Mouse (Mus musculus) embryonic stem cell, embryonic (primary cell): ENCODE results near the gene Cldn20.

ENCODE experiments used
- CTCF ChIA-PET, 4 experiments: fragments of 300-600 bp in 2 of 4; fragments of 350-600 bp in 2 of 4; sonication (Branson Sonifier 250); formaldehyde crosslinking; loops; one replicate each; lab custom pipeline; 2022; ENCODE audit warnings: inconsistent platforms in 2 of 4; lab: Charles Lee
- POLR2A ChIA-PET, 4 experiments: fragments of 300-600 bp in 2 of 4; fragments of 350-600 bp in 2 of 4; sonication (Branson Sonifier 250); formaldehyde crosslinking; loops; one replicate each; lab custom pipeline; 2022; ENCODE audit warnings: antibody characterized with exemption in 4 of 4, inconsistent platforms in 1 of 4; lab: Charles Lee

Cldn20 gene

GRCm38 (mm10) chr17:3509841-3510240 lies 22.5 kb upstream of the Cldn20 start:
- ChIA-PET CTCF (interaction anchor here (0.5 to 3.5 kb wide), 36 partner anchors 9 to 776 kb away, joined by 3 to 36 read pairs (median 4); partner anchors contain the start of genes Cldn20 (in 1 of the 4) and Tfb1m (in 1 of the 4)), POLR2A (interaction anchor here in 3 of 4 experiments (0.9 to 1.6 kb wide), 7 partner anchors 12 to 58 kb away, joined by 3 to 6 read pairs (median 3); partner anchors contain the start of gene Tfb1m (in 1 of the 3))

GRCm38 (mm10) chr17:3514316-3514715 lies 18.0 kb upstream of the Cldn20 start:
- ChIA-PET POLR2A (interaction anchor here in 1 of 4 experiments (0.5 kb wide), 1 partner anchor 1103 kb away, joined by 3 read pairs; no protein-coding TSS in a partner anchor), CTCF (no interaction called here)

GRCm38 (mm10) chr17:3515851-3516250 lies 16.5 kb upstream of the Cldn20 start:
- POLR2A ChIA-PET, result interaction anchor here in 2 of 4 experiments (0.7 to 4.4 kb wide), 5 partner anchors 8 to 41 kb away, joined by 3 to 31 read pairs (median 6); partner anchors contain the start of gene Tfb1m (in 1 of the 2)

GRCm38 (mm10) chr17:3516406-3516805 lies 15.9 kb upstream of the Cldn20 start:
- POLR2A ChIA-PET, result interaction anchor here in 2 of 4 experiments (1.1 to 4.4 kb wide), 4 partner anchors 9 to 15 kb away, joined by 3 to 31 read pairs (median 8); no protein-coding TSS in a partner anchor
- CTCF ChIA-PET, result interaction anchor here (0.7 to 1.8 kb wide), 11 partner anchors 16 to 1815 kb away, joined by 3 to 8 read pairs (median 3); partner anchors contain the start of genes Tfb1m (in 2 of the 4) and Cldn20 (in 1 of the 4)

More at GRCm38 (mm10) chr17:3515851-3516250, 16.5 kb upstream of the Cldn20 start:
- CTCF ChIA-PET, result interaction anchor here (0.7 to 1.8 kb wide), 10 partner anchors 17 to 1816 kb away, joined by 3 to 8 read pairs (median 3); partner anchors contain the start of genes Tfb1m (in 2 of the 4) and Cldn20 (in 1 of the 4)

GRCm38 (mm10) chr17:3520344-3520743 lies 12.0 kb upstream of the Cldn20 start:
- POLR2A ChIA-PET, result interaction anchor here in 1 of 4 experiments (1.1 to 2.7 kb wide), 2 partner anchors 10 to 37 kb away, joined by 4 to 10 read pairs; partner anchors contain the start of gene Tfb1m
- CTCF ChIA-PET, result no interaction called here

- CTCF ChIA-PET, result interaction anchor here in 1 of 4 experiments (0.6 kb wide), 1 partner anchor 251 kb away, joined by 4 read pairs; no protein-coding TSS in a partner anchor
Observed at GRCm38 (mm10) chr17:3527841-3528471, 4.4 kb upstream of the Cldn20 start.

GRCm38 (mm10) chr17:3529523-3529922 lies 2.8 kb upstream of the Cldn20 start:
- POLR2A ChIA-PET, result interaction anchor here in 3 of 4 experiments (0.5 to 4.1 kb wide), 7 partner anchors 8 to 421 kb away, joined by 3 to 31 read pairs (median 3); no protein-coding TSS in a partner anchor
- CTCF ChIA-PET, result no interaction called here

More at GRCm38 (mm10) chr17:3527841-3528471, 4.4 kb upstream of the Cldn20 start:
- POLR2A ChIA-PET, result interaction anchor here in 1 of 4 experiments (1.2 to 4.1 kb wide), 2 partner anchors 10 to 29 kb away, joined by 3 to 31 read pairs; partner anchors contain the start of gene Tfb1m

GRCm38 (mm10) chr17:3530549-3530948 lies 1.8 kb upstream of the Cldn20 start:
- CTCF ChIA-PET, result interaction anchor here in 2 of 4 experiments (0.7 to 1.6 kb wide), 4 partner anchors 21 to 33 kb away, joined by 3 to 5 read pairs (median 4); partner anchors contain the start of gene Tfb1m (in 1 of the 2)
- POLR2A ChIA-PET, result interaction anchor here in 2 of 4 experiments (0.7 to 4.1 kb wide), 16 partner anchors 9 to 70 kb away, joined by 3 to 31 read pairs (median 4); partner anchors contain the start of gene Tfb1m (in 2 of the 2)

GRCm38 (mm10) chr17:3531641-3532040 lies 713 bp upstream of the Cldn20 start:
- CTCF ChIA-PET, result interaction anchor here in 2 of 4 experiments (0.7 to 1.6 kb wide), 8 partner anchors 15 to 83 kb away, joined by 3 to 5 read pairs (median 3); no protein-coding TSS in a partner anchor
- POLR2A ChIA-PET, result interaction anchor here in 3 of 4 experiments (0.8 to 4.1 kb wide), 10 partner anchors 14 to 71 kb away, joined by 4 to 31 read pairs (median 8); partner anchors contain the start of gene Tfb1m (in 3 of the 3)

- CTCF ChIA-PET, result interaction anchor here in 2 of 4 experiments (0.6 to 1.7 kb wide), 3 partner anchors 17 to 245 kb away, joined by 3 to 5 read pairs (median 3); no protein-coding TSS in a partner anchor
- POLR2A ChIA-PET, result interaction anchor here in 1 of 4 experiments (2.7 kb wide), 1 partner anchor 24 kb away, joined by 12 read pairs; the partner anchor contains the start of gene Tfb1m
Observed at GRCm38 (mm10) chr17:3533425-3533824, 1.1 kb downstream of the Cldn20 start.

- CTCF ChIA-PET, result no interaction called here
- POLR2A ChIA-PET, result interaction anchor here in 1 of 4 experiments (0.6 kb wide), 1 partner anchor 311 kb away, joined by 3 read pairs; no protein-coding TSS in a partner anchor
Observed at GRCm38 (mm10) chr17:3540304-3540703, 8.0 kb downstream of the Cldn20 start.

GRCm38 (mm10) chr17:3541033-3541432 lies 8.7 kb downstream of the Cldn20 start:
- ChIA-PET POLR2A (no interaction called here), CTCF (interaction anchor here in 1 of 4 experiments (1.5 kb wide), 1 partner anchor 43 kb away, joined by 8 read pairs; no protein-coding TSS in a partner anchor)

GRCm38 (mm10) chr17:3547725-3548124 lies 15.4 kb downstream of the Cldn20 start:
- CTCF ChIA-PET, result no interaction called here
- POLR2A ChIA-PET, result interaction anchor here in 1 of 4 experiments (1.1 kb wide), 1 partner anchor 10 kb away, joined by 3 read pairs; the partner anchor contains the start of gene Tfb1m

GRCm38 (mm10) chr17:3556251-3556650 lies 23.9 kb downstream of the Cldn20 start:
- ChIA-PET CTCF (interaction anchor here in 1 of 4 experiments (2.3 kb wide), 1 partner anchor 58 kb away, joined by 13 read pairs; no protein-coding TSS in a partner anchor), POLR2A (interaction anchor here in 1 of 4 experiments (0.6 kb wide), 1 partner anchor 281 kb away, joined by 5 read pairs; no protein-coding TSS in a partner anchor)

- POLR2A ChIA-PET, result interaction anchor here (0.6 to 2.4 kb wide), 38 partner anchors 8 to 1384 kb away, joined by 3 to 12 read pairs (median 4); partner anchors contain the start of gene Cldn20 (in 2 of the 4)
- CTCF ChIA-PET, result interaction anchor here in 3 of 4 experiments (0.6 to 2.3 kb wide), 17 partner anchors 27 to 1247 kb away, joined by 3 to 18 read pairs (median 3); no protein-coding TSS in a partner anchor
Observed at GRCm38 (mm10) chr17:3557331-3558311, 25.3 kb downstream of the Cldn20 start, which contains the start of gene Tfb1m. Gene Tfb1m, minus strand, starts transcription at chr17:3557781.

- ChIA-PET CTCF (interaction anchor here in 3 of 4 experiments (0.6 to 2.3 kb wide), 13 partner anchors 42 to 1246 kb away, joined by 3 to 18 read pairs (median 4); no protein-coding TSS in a partner anchor), POLR2A (interaction anchor here (0.6 to 2.4 kb wide), 29 partner anchors 9 to 1095 kb away, joined by 3 to 12 read pairs (median 4); partner anchors contain the start of gene Cldn20 (in 2 of the 4))
Observed at GRCm38 (mm10) chr17:3558356-3558870, 26.1 kb downstream of the Cldn20 start.
